Mouse (Mus musculus): Measurements from ENCODE around the gene Hs1bp3.

Gene Hs1bp3

DNA sequence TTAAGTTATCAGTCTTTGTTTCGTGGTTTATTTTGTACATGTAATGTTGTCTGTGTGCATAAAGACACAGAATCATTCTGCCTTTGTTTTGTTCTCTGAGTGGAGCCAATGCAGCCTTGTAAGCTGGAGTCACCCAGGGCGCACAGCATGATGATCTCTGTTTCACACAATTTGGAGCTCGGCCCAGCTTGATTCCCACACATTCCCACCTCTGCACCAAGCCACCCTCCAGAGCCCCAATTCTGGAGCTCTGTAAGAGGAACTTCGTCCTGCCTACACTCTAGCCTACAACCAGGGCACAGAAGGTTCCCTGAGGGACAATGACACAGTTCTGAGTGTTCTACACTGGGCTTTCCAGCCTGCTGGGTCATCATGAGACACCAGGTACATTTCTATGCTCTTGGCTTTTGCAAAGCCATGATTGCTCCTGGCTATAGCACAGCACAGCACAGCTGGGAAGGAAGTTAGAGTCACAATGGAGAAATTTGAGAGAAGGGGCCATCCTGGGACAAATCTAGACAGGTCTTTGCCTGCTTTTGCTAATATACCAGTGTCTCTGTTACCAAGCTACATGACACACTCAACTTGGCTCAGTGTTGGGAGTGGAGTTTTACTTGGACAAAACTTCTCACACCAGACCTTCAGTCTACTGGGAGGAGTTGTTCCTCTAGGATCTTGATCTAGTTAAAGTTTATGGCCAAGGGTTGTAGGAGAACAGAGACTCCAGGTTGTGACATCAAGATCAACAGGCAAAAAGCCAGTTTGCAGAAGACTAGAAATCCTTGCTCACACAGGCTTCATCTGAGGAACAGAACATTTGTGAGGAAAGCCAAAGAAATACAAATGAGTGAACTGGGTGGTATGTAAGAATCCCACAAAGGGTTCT is 75.5 kb downstream of the Hs1bp3 start:
- in situ Hi-C loops (cut with MboI, MseI) = no loop called here

DNA sequence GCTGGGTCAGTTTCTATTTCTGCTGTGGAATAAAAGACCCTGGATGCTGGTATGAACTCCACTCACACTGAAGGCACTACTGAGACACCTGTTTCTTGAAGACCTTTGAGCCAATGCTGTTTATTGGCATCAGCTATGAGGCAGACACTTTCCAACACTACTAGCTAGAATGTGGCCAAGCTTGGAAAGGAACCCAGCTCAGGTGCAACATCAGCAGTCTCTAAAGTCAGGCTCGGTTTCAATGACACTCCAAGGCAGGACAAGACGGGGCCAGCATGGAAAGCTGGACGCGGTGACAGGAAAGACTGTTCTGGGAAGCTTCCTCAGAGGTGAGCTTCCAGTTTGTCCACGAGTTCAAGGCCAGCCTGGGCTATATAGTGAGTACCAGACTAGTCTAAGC is 80.0 kb downstream of the Hs1bp3 start:
- in situ Hi-C loops (cut with MboI, MseI) = no loop called here
